Mouse (Mus musculus): Measurements from ENCODE around the gene Nol9. TPM values are rescaled to one million over a fixed set of nuclear protein-coding genes. Genes with fewer than 3 reads are reported as not detected.

The Nol9 gene
- polyA plus RNA-seq, 1 experiment from 2014 or later = 23.4 TPM

GRCm38 (mm10) chr4:151997701-151998100 lies 41.4 kb upstream of the Nol9 start:
- H3K27ac ChIP-seq (ENCODE audit: low read depth, low read length) = no peak overlapping the region
- H3K9ac ChIP-seq (ENCODE audit: low read length) = no peak overlapping the region
- WGBS = 83% methylated on average over 3 of the region's 3 CpGs
- no peaks in the 10 kb centered on the region for H3K27me3 ChIP-seq (ENCODE audit: control insufficient read depth, insufficient read depth, low read length)
- H3K36me3 ChIP-seq (ENCODE audit: control insufficient read depth, insufficient read depth, low read length) = no peaks in the 10 kb centered on the region
- DNase-seq (ENCODE audit: low spot score, missing footprints) = no peak
- H3K4me1 ChIP-seq (ENCODE audit: control insufficient read depth, insufficient read depth, low read length) = peaks cover 11% of the 10 kb centered on the region; the same call in 1 of the 2 replicates
- H3K4me3 ChIP-seq (ENCODE audit: low read depth, low read length) = no peak overlapping the region
- ATAC-seq (ENCODE audit: low FRiP score) = no peak
- H3K4me2 ChIP-seq = no peak overlapping the region; the same call in 1 of the 2 replicates
- H3K9me3 ChIP-seq (ENCODE audit: control insufficient read depth, low read length) = no peaks in the 10 kb centered on the region

DNA sequence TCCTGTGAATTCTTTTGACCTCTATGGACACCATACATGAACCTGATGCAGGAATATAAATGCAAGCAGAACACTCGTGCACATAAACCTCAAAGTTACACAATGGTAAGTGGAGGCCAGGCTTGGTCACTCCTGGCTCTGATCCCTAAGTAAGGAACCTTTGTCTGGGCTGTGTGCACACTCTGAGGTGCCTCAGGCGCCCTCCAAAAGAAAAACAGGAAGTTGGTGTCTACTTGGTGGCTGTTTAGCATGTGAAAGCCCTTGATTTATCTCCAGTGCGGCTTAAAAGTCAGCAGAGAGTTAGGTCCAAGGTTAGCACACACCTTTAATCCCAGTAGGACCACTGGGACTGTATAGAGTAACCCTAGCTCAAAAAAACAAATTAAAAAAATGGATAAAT lies 39.6 kb upstream of the Nol9 start:
- H3K4me1 ChIP-seq (ENCODE audit: control insufficient read depth, insufficient read depth, low read length) = peaks cover 5% of the 10 kb centered on the region; the same call in 1 of the 2 replicates
- 77% methylated on average over 3 of the region's 3 CpGs for WGBS
- H3K36me3 ChIP-seq (ENCODE audit: control insufficient read depth, insufficient read depth, low read length) = no peaks in the 10 kb centered on the region
- ATAC-seq (ENCODE audit: low FRiP score) (no peak), DNase-seq (ENCODE audit: low spot score, missing footprints) (peak; percentile 65)
- no peak overlapping the region for H3K9ac ChIP-seq (ENCODE audit: low read length)
- H3K4me2 ChIP-seq = no peak overlapping the region
- H3K27me3 ChIP-seq (ENCODE audit: control insufficient read depth, insufficient read depth, low read length) = no peaks in the 10 kb centered on the region
- H3K4me3 ChIP-seq (ENCODE audit: low read depth, low read length) = no peak overlapping the region
- no peaks in the 10 kb centered on the region for H3K9me3 ChIP-seq (ENCODE audit: control insufficient read depth, low read length)
- H3K27ac ChIP-seq (ENCODE audit: low read depth, low read length) = no peak overlapping the region

- no peak overlapping the region for H3K4me2 ChIP-seq
- H3K4me3 ChIP-seq (ENCODE audit: low read depth, low read length) = no peak overlapping the region
- ATAC-seq (ENCODE audit: low FRiP score) = no peak
- no peaks in the 10 kb centered on the region for H3K36me3 ChIP-seq (ENCODE audit: control insufficient read depth, insufficient read depth, low read length)
- H3K9ac ChIP-seq (ENCODE audit: low read length) = no peak overlapping the region
- no peaks in the 10 kb centered on the region for H3K9me3 ChIP-seq (ENCODE audit: control insufficient read depth, low read length)
- WGBS = 57% methylated on average over 4 of the region's 4 CpGs
- no peak overlapping the region for H3K27ac ChIP-seq (ENCODE audit: low read depth, low read length)
- no peaks in the 10 kb centered on the region for H3K27me3 ChIP-seq (ENCODE audit: control insufficient read depth, insufficient read depth, low read length)
- peaks cover 5% of the 10 kb centered on the region; the same call in 1 of the 2 replicates for H3K4me1 ChIP-seq (ENCODE audit: control insufficient read depth, insufficient read depth, low read length)
- DNase-seq (ENCODE audit: low spot score, missing footprints) = peak; percentile 44
Observed at GRCm38 (mm10) chr4:152000906-152001305, 38.2 kb upstream of the Nol9 start.

DNA sequence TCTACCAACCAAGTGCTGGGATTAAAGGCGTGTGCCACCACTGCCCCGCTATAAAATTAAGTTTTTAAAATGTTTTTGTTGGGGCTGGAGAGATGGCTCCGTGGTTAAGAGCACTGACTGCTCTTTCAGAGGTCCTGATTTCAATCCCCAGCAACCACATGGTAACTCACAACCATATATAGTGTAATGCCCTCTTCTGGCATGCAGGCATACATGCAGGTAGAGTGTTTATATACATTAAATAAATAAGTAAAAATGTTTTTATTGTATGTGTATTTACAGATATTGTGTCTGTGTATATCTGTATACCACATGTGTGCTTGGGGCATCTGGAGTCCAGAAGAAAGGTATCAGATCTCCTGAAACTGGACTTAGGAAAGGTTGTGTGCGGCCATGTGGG lies 37.8 kb upstream of the Nol9 start:
- DNase-seq (ENCODE audit: low spot score, missing footprints) = peak; percentile 49
- H3K4me1 ChIP-seq (ENCODE audit: control insufficient read depth, insufficient read depth, low read length) = peaks cover 5% of the 10 kb centered on the region; the same call in 1 of the 2 replicates
- no peaks in the 10 kb centered on the region for H3K9me3 ChIP-seq (ENCODE audit: control insufficient read depth, low read length)
- ATAC-seq (ENCODE audit: low FRiP score) = no peak
- no peaks in the 10 kb centered on the region for H3K36me3 ChIP-seq (ENCODE audit: control insufficient read depth, insufficient read depth, low read length)
- 62% methylated on average over 4 of the region's 4 CpGs for WGBS
- H3K4me3 ChIP-seq (ENCODE audit: low read depth, low read length) = no peak overlapping the region
- no peak overlapping the region for H3K9ac ChIP-seq (ENCODE audit: low read length)
- H3K4me2 ChIP-seq = no peak overlapping the region
- no peak overlapping the region for H3K27ac ChIP-seq (ENCODE audit: low read depth, low read length)
- no peaks in the 10 kb centered on the region for H3K27me3 ChIP-seq (ENCODE audit: control insufficient read depth, insufficient read depth, low read length)

DNA sequence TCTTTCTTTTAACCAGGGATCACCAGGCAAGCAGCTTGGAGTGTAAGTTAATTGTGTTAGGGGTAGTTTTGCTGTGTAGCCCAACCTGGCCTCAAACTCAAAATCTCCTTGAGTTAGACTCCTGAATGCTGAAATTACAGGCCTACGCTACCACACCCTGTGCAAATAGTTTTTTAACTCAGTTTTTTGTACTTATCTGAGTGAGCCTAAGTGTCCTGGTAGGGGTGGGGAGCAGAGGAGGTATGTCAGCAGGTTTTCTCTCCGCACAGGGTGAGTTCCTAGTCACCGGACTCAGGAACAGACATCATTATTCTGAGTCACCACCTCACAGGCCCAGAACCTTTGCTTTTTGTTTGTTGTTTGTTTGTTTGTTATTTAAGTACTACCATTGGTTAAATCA lies 37.1 kb upstream of the Nol9 start:
- Histone ChIP-seq H3K4me1 (ENCODE audit: control insufficient read depth, insufficient read depth, low read length) (peaks cover 4% of the 10 kb centered on the region; the same call in 1 of the 2 replicates), H3K36me3 (ENCODE audit: control insufficient read depth, insufficient read depth, low read length) (no peaks in the 10 kb centered on the region), H3K4me2 (no peak overlapping the region), H3K9ac (ENCODE audit: low read length) (no peak overlapping the region), H3K27ac (ENCODE audit: low read depth, low read length) (no peak overlapping the region), H3K9me3 (ENCODE audit: control insufficient read depth, low read length) (no peaks in the 10 kb centered on the region), H3K4me3 (ENCODE audit: low read depth, low read length) (no peak overlapping the region), H3K27me3 (ENCODE audit: control insufficient read depth, insufficient read depth, low read length) (peaks cover 2% of the 10 kb centered on the region; the same call in 1 of the 2 replicates)
- WGBS = 93% methylated on average over 3 of the region's 3 CpGs
- ATAC-seq (ENCODE audit: low FRiP score) = no peak
- DNase-seq (ENCODE audit: low spot score, missing footprints) = peak; percentile 81

GRCm38 (mm10) chr4:152006137-152006536 lies 33.0 kb upstream of the Nol9 start:
- Histone ChIP-seq H3K9me3 (ENCODE audit: control insufficient read depth, low read length) (no peaks in the 10 kb centered on the region), H3K27ac (ENCODE audit: low read depth, low read length) (no peak overlapping the region), H3K27me3 (ENCODE audit: control insufficient read depth, insufficient read depth, low read length) (peaks cover 19% of the 10 kb centered on the region), H3K4me2 (no peak overlapping the region), H3K4me3 (ENCODE audit: low read depth, low read length) (no peak overlapping the region), H3K9ac (ENCODE audit: low read length) (no peak overlapping the region), H3K4me1 (ENCODE audit: control insufficient read depth, insufficient read depth, low read length) (peaks cover 26% of the 10 kb centered on the region), H3K36me3 (ENCODE audit: control insufficient read depth, insufficient read depth, low read length) (no peaks in the 10 kb centered on the region)
- WGBS = 77% methylated on average over 6 of the region's 6 CpGs
- DNase-seq (ENCODE audit: low spot score, missing footprints) = peak; percentile 61
- no peak for ATAC-seq (ENCODE audit: low FRiP score)

GRCm38 (mm10) chr4:152006812-152007211 lies 32.3 kb upstream of the Nol9 start:
- DNase-seq (ENCODE audit: low spot score, missing footprints) (peak; percentile 73), ATAC-seq (ENCODE audit: low FRiP score) (no peak)
- H3K4me2 ChIP-seq = no peak overlapping the region
- no peak overlapping the region for H3K9ac ChIP-seq (ENCODE audit: low read length)
- H3K36me3 ChIP-seq (ENCODE audit: control insufficient read depth, insufficient read depth, low read length) = no peaks in the 10 kb centered on the region
- H3K27ac ChIP-seq (ENCODE audit: low read depth, low read length) = no peak overlapping the region
- WGBS = 14% methylated on average over 3 of the region's 3 CpGs
- peaks cover 19% of the 10 kb centered on the region for H3K27me3 ChIP-seq (ENCODE audit: control insufficient read depth, insufficient read depth, low read length)
- H3K4me3 ChIP-seq (ENCODE audit: low read depth, low read length) = no peak overlapping the region
- peaks cover 26% of the 10 kb centered on the region for H3K4me1 ChIP-seq (ENCODE audit: control insufficient read depth, insufficient read depth, low read length)
- H3K9me3 ChIP-seq (ENCODE audit: control insufficient read depth, low read length) = no peaks in the 10 kb centered on the region

GRCm38 (mm10) chr4:152007481-152008147 lies 31.5 kb upstream of the Nol9 start:
- Histone ChIP-seq H3K4me1 (ENCODE audit: control insufficient read depth, insufficient read depth, low read length) (peaks cover 26% of the 10 kb centered on the region), H3K36me3 (ENCODE audit: control insufficient read depth, insufficient read depth, low read length) (no peaks in the 10 kb centered on the region), H3K9me3 (ENCODE audit: control insufficient read depth, low read length) (no peaks in the 10 kb centered on the region), H3K4me3 (ENCODE audit: low read depth, low read length) (peak overlapping the region; percentile 72; the same call in 1 of the 2 replicates), H3K27me3 (ENCODE audit: control insufficient read depth, insufficient read depth, low read length) (peaks cover 19% of the 10 kb centered on the region), H3K9ac (ENCODE audit: low read length) (no peak overlapping the region), H3K27ac (ENCODE audit: low read depth, low read length) (no peak overlapping the region), H3K4me2 (peak overlapping the region; percentile 98)
- WGBS = 7% methylated on average over 8 of the region's 8 CpGs
- ATAC-seq (ENCODE audit: low FRiP score) (no peak), DNase-seq (ENCODE audit: low spot score, missing footprints) (peak; percentile 84)

DNA sequence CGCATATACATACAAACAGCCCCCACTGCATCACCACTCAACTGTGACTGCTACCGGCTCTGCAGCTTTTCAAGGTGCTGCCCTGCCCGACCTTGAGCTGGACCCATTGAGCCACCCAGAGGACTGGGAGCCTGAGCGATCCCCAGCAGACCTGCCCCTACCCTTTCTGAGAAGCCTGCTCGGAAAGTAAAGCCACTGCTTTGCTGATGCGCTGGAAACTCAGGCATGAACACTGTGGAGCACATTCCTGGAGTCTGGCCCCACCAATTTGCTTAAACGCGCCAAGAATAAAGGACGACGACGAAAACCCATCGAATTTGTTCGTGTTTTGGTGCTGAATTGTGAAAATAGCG lies 31.0 kb upstream of the Nol9 start:
- no peaks in the 10 kb centered on the region for H3K9me3 ChIP-seq (ENCODE audit: control insufficient read depth, low read length)
- peak overlapping the region; percentile 72 for H3K4me3 ChIP-seq (ENCODE audit: low read depth, low read length)
- peaks cover 19% of the 10 kb centered on the region for H3K27me3 ChIP-seq (ENCODE audit: control insufficient read depth, insufficient read depth, low read length)
- ATAC-seq (ENCODE audit: low FRiP score) (no peak), DNase-seq (ENCODE audit: low spot score, missing footprints) (no peak)
- peak overlapping the region; percentile 66 for H3K9ac ChIP-seq (ENCODE audit: low read length)
- no peaks in the 10 kb centered on the region for H3K36me3 ChIP-seq (ENCODE audit: control insufficient read depth, insufficient read depth, low read length)
- peak overlapping the region; percentile 98 for H3K4me2 ChIP-seq
- peaks cover 26% of the 10 kb centered on the region for H3K4me1 ChIP-seq (ENCODE audit: control insufficient read depth, insufficient read depth, low read length)
- 1% methylated on average over 14 of the region's 14 CpGs for WGBS
- no peak overlapping the region for H3K27ac ChIP-seq (ENCODE audit: low read depth, low read length)
